Mouse (Mus musculus) kidney, adult 8-10 months (tissue): ENCODE results near the gene Prss30.
"Not testable (repeated sequence)": the region's sequence is repeated elsewhere in the genome, so short reads cannot be mapped to it uniquely, and the experiment has no call there.

ENCODE experiments used
- DNase-seq, 2 experiments: peaks; one replicate each; pipeline ENCODE4 v3.0.0; 2022

The Prss30 gene

GRCm38 (mm10) chr17:23982912-23983311, 2.5 kb upstream of the Prss30 start:
- DNase-seq, result no peak

- no peak for DNase-seq
These were observed 895 bp downstream of the Prss30 start for GRCm38 (mm10) chr17:23979471-23979870.

GRCm38 (mm10) chr17:23976665-23977064, 3.7 kb downstream of the Prss30 start:
- peak; percentile 36 to 38 for DNase-seq

GRCm38 (mm10) chr17:23971315-23971714, 9.1 kb downstream of the Prss30 start:
- DNase-seq, result no peak

- peak; percentile 57 to 90 for DNase-seq
These were observed 11.1 kb downstream of the Prss30 start for GRCm38 (mm10) chr17:23969231-23969630.

- DNase-seq, result peak; percentile 28 to 31
These were observed 11.6 kb downstream of the Prss30 start for GRCm38 (mm10) chr17:23968780-23969179.

GRCm38 (mm10) chr17:23966658-23967401, 13.5 kb downstream of the Prss30 start:
- peak; percentile 40 to 60 for DNase-seq

GRCm38 (mm10) chr17:23965805-23966425, 14.5 kb downstream of the Prss30 start:
- no peak for DNase-seq

GRCm38 (mm10) chr17:23961573-23962122, 18.7 kb downstream of the Prss30 start:
- no peak for DNase-seq

- peak; percentile 55 to 85 for DNase-seq
These were observed 20.2 kb downstream of the Prss30 start for GRCm38 (mm10) chr17:23960084-23960738.

- no peak for DNase-seq
These were observed 25.2 kb downstream of the Prss30 start, which contains the start of gene Sbpl for GRCm38 (mm10) chr17:23955174-23955573. Sbpl (minus strand) TSS chr17:23955274.

- DNase-seq, result not testable (repeated sequence)
These were observed 29.5 kb downstream of the Prss30 start for GRCm38 (mm10) chr17:23950828-23951227.

GRCm38 (mm10) chr17:23949068-23949467, 31.3 kb downstream of the Prss30 start:
- no peak for DNase-seq

GRCm38 (mm10) chr17:23947486-23947885, 32.9 kb downstream of the Prss30 start:
- DNase-seq, result not testable (repeated sequence)

- no peak for DNase-seq
These were observed 39.0 kb downstream of the Prss30 start, which contains the start of gene Sbp for GRCm38 (mm10) chr17:23941372-23941771. Sbp (plus strand) TSS chr17:23941672.

- no peak for DNase-seq
These were observed 49.2 kb downstream of the Prss30 start for GRCm38 (mm10) chr17:23931157-23931556.

- peak; percentile 39 to 50 for DNase-seq
These were observed 55.3 kb downstream of the Prss30 start for GRCm38 (mm10) chr17:23925090-23925493.

- peak; percentile 93 to 94 for DNase-seq
These were observed 55.8 kb downstream of the Prss30 start for GRCm38 (mm10) chr17:23924531-23925007.
